Mouse (Mus musculus) intestine, embryonic 14.5 days (tissue): ENCODE measurements at regions not wholly inside any gene's neighbourhood (a gene's known extent, or its start where the extent isn't known, plus 50 kb on each side); places are given as distances from the start of the nearest gene placed in this dataset.
A peak's percentile ranks its signal among the peaks of the same experiment; 100 is the strongest.

Experiments
- ATAC-seq: fragments of 200-750 bp; cut with Nextera tagmentation; replicated peaks from 2 replicates; pipeline ENCODE4 v1.8.0; 2017; ENCODE audit warnings: low read depth, moderate number of reproducible peaks, moderate TSS enrichment, moderate library complexity; ENCODE audit not compliant: low FRiP score, low TSS enrichment
- DNase-seq: peaks from one replicate; pipeline ENCODE4 v3.0.0-alpha.2; 2018; ENCODE audit warnings: low spot score
- H3K27ac ChIP-seq: fragments of 300-500 bp; sonication (generic); 2 replicates; pipeline ENCODE4 v1.5.1; 2014; ENCODE audit warnings: low read depth, mild to moderate bottlenecking, control low read depth
- H3K27me3 ChIP-seq: fragments of 300-500 bp; sonication (generic); replicated peaks from 2 replicates; pipeline ENCODE4 v1.6.1; 2014; ENCODE audit warnings: low read length, control low read depth; ENCODE audit not compliant: control insufficient read depth, insufficient read depth
- H3K36me3 ChIP-seq: fragments of 300-500 bp; sonication (generic); 2 replicates; pipeline ENCODE4 v1.6.1; 2014; ENCODE audit warnings: low read length, control low read depth; ENCODE audit not compliant: control insufficient read depth, insufficient read depth
- H3K4me1 ChIP-seq: fragments of 300-500 bp; sonication (generic); replicated peaks from 2 replicates; pipeline ENCODE4 v1.6.1; 2014; ENCODE audit warnings: low read length, control low read depth, mixed read lengths; ENCODE audit not compliant: control insufficient read depth, insufficient read depth
- H3K4me2 ChIP-seq: fragments of 300-500 bp; sonication (generic); 2 replicates; pipeline ENCODE4 v1.6.1; 2014; ENCODE audit warnings: low read length
- H3K4me3 ChIP-seq: fragments of 300-500 bp; sonication (generic); 2 replicates; pipeline ENCODE4 v1.5.1; 2014; ENCODE audit warnings: low read depth, low read length, control low read depth, mixed read lengths
- H3K9ac ChIP-seq: fragments of 300-500 bp; sonication (generic); 2 replicates; pipeline ENCODE4 v1.6.1; 2014; ENCODE audit warnings: mild to moderate bottlenecking, low read length
- H3K9me3 ChIP-seq: fragments of 300-500 bp; sonication (generic); 2 replicates; pipeline ENCODE4 v1.6.1; 2016; ENCODE audit warnings: low read length, control low read depth; ENCODE audit not compliant: control insufficient read depth
- WGBS: fragments of 180-500 bp; shearing (Covaris S2); extraction: QIAGEN DNeasy Blood & Tissue Kit; methylation state at CpG from one replicate; pipeline ENCODE4 v1.1.7; 2014; 5-methylcytosine and 5-hydroxymethylcytosine counted together

DNA sequence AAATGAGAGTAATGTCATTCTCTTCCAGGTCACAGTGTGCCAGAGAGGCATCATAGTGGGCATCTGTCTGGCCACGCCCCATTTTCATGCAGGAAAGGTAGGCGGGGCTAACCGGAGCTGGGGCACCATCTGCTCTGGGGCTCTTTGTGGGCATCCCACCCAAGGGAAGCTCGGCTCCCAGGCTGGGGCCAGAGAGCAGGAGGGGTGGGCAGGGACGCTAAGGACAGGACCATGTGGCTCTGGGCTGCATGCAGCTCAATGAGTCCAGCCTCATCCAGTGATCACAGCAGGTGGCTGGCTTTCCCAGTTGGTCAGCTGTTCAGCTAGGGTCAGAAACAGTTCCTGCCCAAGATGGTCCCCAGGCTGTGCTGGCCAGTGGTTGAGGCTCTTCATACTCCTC, 231.4 kb upstream of the Sulf2 start:
- H3K27ac ChIP-seq, result no peak overlapping the region
- no peaks in the 10 kb centered on the region for H3K36me3 ChIP-seq
- no peaks in the 10 kb centered on the region for H3K9me3 ChIP-seq
- H3K4me2 ChIP-seq, result no peak overlapping the region
- DNase-seq (no peak), ATAC-seq (no peak)
- WGBS, result 78% methylated on average over 5 of the region's 5 CpGs
- no peak overlapping the region for H3K4me3 ChIP-seq
- no peak overlapping the region for H3K9ac ChIP-seq
- H3K4me1 ChIP-seq, result peaks cover 7% of the 10 kb centered on the region; the same call in 1 of the 2 replicates
- H3K27me3 ChIP-seq, result no peaks in the 10 kb centered on the region

DNA sequence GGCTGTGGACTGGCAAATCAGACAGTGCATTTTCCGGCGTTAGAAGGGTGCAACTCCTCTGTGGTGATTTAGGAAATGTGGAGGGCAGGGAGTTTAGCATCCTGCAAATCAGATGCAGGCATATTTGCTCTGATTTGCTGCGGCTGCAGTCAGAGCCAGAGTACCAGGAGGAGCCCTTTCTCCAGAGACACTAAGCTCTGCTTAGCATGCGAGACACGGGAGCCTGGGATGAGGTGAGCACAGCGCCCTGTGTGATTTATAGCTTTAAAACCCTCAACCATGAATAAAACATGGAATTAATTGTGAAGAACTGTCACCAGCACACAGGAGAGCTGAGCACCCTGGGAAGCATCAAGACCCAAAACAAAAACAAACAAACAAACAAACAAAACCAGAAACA, 229.1 kb upstream of the Sulf2 start:
- Histone ChIP-seq H3K4me1 (peaks cover 3% of the 10 kb centered on the region), H3K9ac (no peak overlapping the region), H3K4me3 (no peak overlapping the region), H3K36me3 (no peaks in the 10 kb centered on the region), H3K27me3 (no peaks in the 10 kb centered on the region), H3K27ac (no peak overlapping the region), H3K4me2 (no peak overlapping the region), H3K9me3 (no peaks in the 10 kb centered on the region)
- DNase-seq (no peak), ATAC-seq (no peak)
- WGBS, result 47% methylated on average over 6 of the region's 6 CpGs

DNA sequence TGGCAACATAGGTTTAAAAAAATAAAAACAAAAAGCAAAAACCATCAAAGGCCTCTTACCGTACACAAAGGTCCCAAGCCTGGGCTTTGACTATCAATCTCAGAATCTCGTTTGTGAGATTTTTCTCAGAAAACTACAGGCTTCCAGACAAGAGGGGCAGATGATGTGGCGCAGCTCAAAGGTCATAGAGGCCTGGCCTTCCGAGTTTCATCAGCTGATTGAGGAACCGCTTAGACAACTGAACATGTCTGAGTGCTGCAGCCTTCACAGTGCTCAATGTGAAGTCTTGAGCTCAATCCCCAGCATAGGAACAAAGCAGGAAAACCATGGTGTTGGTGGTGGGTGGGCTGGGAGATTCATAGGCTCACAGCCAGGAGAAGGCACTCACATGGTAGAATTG, 227.9 kb upstream of the Sulf2 start:
- Histone ChIP-seq H3K36me3 (no peaks in the 10 kb centered on the region), H3K4me2 (no peak overlapping the region), H3K27ac (no peak overlapping the region), H3K9me3 (no peaks in the 10 kb centered on the region), H3K27me3 (no peaks in the 10 kb centered on the region), H3K4me3 (no peak overlapping the region), H3K4me1 (peaks cover 5% of the 10 kb centered on the region), H3K9ac (no peak overlapping the region)
- whole genome bisulfite sequencing, result 81% methylated on average over 5 of the region's 5 CpGs
- ATAC-seq, result no peak
- DNase-seq, result no peak

DNA sequence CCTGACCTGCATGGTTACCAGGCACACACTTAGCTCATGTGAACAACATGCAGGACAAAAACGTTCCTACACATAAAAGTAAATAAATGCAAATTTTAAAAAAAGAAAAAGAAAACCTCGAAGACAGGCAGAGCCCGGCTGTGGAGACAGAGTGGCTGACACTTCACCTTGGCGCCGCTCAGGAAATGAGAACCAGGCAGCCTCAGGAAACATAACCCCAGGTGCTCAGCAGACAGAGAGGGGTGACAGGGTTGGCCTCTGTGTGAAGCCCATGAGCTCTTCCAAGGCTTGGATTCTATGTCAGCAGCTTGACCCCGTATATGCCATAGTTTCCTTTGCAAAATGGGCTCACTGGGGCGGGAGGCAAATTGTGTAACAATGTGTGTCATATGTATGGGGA, 226.7 kb upstream of the Sulf2 start:
- Histone ChIP-seq H3K9me3 (no peaks in the 10 kb centered on the region), H3K4me2 (no peak overlapping the region), H3K4me3 (no peak overlapping the region), H3K27ac (no peak overlapping the region), H3K27me3 (no peaks in the 10 kb centered on the region), H3K4me1 (peaks cover 14% of the 10 kb centered on the region), H3K9ac (no peak overlapping the region), H3K36me3 (no peaks in the 10 kb centered on the region)
- no peak for DNase-seq
- ATAC-seq, result no peak
- 69% methylated on average over 7 of the region's 7 CpGs for WGBS

DNA sequence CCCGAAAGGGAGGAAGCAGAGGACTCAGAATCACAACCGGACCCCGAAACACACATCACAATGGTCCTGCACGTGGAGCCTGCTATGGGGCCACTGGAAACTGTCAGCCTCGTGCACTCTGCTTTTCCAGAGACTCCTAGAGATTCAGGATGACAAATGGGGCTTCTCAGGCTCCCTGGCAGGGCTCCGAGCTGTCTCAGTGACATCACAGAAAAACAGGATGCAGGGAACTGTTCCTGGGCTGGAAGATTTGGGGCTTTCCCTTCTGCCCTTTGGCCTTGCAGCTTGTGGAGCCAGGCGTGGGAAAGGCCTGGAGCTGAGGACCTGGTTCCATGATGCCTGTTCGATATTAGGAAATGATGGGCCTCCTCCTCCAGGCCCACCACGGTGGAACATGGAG, 225.4 kb upstream of the Sulf2 start:
- DNase-seq (no peak), ATAC-seq (no peak)
- Histone ChIP-seq H3K36me3 (no peaks in the 10 kb centered on the region), H3K4me3 (no peak overlapping the region), H3K9ac (no peak overlapping the region), H3K4me2 (no peak overlapping the region), H3K27me3 (no peaks in the 10 kb centered on the region), H3K27ac (no peak overlapping the region), H3K4me1 (peaks cover 14% of the 10 kb centered on the region), H3K9me3 (no peaks in the 10 kb centered on the region)
- WGBS, result 65% methylated on average over 9 of the region's 9 CpGs

DNA sequence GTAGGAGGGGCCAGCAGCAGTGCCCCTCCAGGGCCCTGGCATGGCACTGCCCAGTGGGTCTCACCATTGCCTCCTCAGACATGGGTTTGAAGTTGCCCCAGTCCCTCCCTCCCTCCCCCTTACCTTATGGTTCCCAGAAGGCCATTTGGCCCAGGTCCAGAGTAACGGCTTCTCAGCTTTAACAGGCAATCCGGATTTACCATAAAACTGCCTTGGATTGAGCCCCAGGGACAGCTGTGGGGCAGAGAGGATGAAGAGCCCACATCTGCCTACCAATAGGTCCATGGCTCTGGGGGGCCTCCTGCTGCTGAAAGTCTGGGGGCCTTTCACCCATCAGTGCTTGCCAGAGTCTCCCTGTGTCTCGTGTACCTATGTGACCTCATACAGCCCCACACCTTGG, 222.9 kb upstream of the Sulf2 start:
- 39% methylated on average over 3 of the region's 3 CpGs for WGBS
- DNase-seq, result no peak
- Histone ChIP-seq H3K27ac (no peak overlapping the region), H3K9me3 (no peaks in the 10 kb centered on the region), H3K4me1 (peaks cover 11% of the 10 kb centered on the region; the same call in 1 of the 2 replicates), H3K9ac (no peak overlapping the region), H3K4me2 (no peak overlapping the region), H3K27me3 (no peaks in the 10 kb centered on the region), H3K36me3 (no peaks in the 10 kb centered on the region), H3K4me3 (no peak overlapping the region)
- ATAC-seq, result no peak

DNA sequence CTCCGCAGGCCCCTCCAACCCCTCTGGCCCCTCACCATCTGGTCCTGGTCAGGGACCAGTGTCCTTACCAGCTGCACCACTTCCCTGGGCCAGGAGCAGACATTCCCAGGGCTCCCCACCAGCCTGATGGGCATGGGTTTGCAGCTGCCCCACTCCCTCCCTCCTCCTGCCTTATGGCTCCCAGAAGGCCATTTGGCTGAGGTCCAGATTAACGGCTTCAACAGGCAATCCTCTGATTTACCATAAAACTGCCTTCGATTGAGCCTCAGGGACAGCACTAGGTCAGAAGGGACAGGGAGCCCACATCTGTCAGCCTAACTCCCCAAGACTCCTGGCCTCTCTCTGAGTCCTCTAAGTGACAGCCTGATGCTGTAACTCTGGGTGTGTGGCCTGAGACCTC, 221.9 kb upstream of the Sulf2 start:
- Histone ChIP-seq H3K4me1 (peaks cover 11% of the 10 kb centered on the region; the same call in 1 of the 2 replicates), H3K4me2 (no peak overlapping the region), H3K9ac (no peak overlapping the region), H3K27me3 (no peaks in the 10 kb centered on the region), H3K4me3 (no peak overlapping the region), H3K27ac (peak overlapping the region; percentile 9; the same call in 1 of the 2 replicates), H3K36me3 (no peaks in the 10 kb centered on the region), H3K9me3 (no peaks in the 10 kb centered on the region)
- DNase-seq, result no peak
- ATAC-seq, result no peak; the same call in 1 of the 2 replicates
- 27% methylated on average over 3 of the region's 3 CpGs for WGBS

DNA sequence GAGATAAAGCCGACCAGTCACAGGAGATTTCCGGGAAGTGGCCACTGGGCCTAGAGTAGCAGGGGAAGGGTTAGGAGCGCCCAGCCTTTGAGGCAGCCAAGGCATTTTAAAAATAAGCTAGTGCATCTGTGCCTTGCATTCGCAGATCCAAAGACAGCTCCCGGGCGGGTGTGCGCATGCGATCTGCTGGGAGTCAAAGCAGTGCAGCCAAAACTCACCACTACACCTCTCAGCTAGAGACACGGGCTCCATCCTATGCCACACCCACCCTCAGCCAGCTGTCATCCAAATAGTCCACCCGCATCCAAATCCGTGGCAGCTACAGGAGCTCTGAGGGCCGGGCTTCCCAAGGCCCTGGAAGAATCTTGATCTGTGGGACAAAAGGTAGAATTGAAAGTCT, 220.2 kb upstream of the Sulf2 start:
- no peak overlapping the region for H3K4me3 ChIP-seq
- H3K36me3 ChIP-seq, result no peaks in the 10 kb centered on the region
- 86% methylated on average over 12 of the region's 12 CpGs for WGBS
- no peak overlapping the region for H3K4me2 ChIP-seq
- no peak overlapping the region for H3K9ac ChIP-seq
- no peak for DNase-seq
- H3K27me3 ChIP-seq, result no peaks in the 10 kb centered on the region
- H3K4me1 ChIP-seq, result peaks cover 11% of the 10 kb centered on the region; the same call in 1 of the 2 replicates
- H3K27ac ChIP-seq, result no peak overlapping the region
- ATAC-seq, result no peak
- no peaks in the 10 kb centered on the region for H3K9me3 ChIP-seq

DNA sequence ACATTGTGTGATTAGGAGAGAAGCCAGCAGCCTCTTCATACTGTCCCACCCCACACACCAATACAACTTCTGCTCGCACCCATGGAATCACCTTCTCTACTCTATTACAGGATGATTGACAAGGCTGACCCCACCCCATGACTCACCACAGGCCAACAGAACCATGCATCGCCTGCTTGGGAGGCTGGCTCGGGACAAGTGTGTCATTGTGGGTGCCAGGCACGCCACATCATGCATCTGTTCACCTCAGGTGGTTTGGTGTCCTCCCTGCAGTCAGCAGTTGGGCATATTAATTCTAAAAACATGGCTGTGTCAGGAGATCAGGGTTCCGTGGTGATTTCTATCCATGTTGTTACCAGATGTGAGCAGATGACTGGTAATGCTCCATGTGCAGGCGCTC, 215.3 kb upstream of the Sulf2 start:
- Histone ChIP-seq H3K9me3 (peaks cover 3% of the 10 kb centered on the region; the same call in 1 of the 2 replicates), H3K27me3 (no peaks in the 10 kb centered on the region), H3K9ac (no peak overlapping the region), H3K27ac (no peak overlapping the region), H3K4me3 (no peak overlapping the region), H3K4me1 (no peaks in the 10 kb centered on the region; the same call in none of the 2 replicates), H3K4me2 (no peak overlapping the region), H3K36me3 (no peaks in the 10 kb centered on the region)
- WGBS, result 75% methylated on average over 6 of the region's 6 CpGs
- no peak for DNase-seq
- ATAC-seq, result no peak
